Mouse (Mus musculus) urinary bladder, postnatal 25 days (tissue): ENCODE results near the gene Ddx39b.
"Not testable (repeated sequence)": the region's sequence is repeated elsewhere in the genome, so short reads cannot be mapped to it uniquely, and the experiment has no call there.

Experiments
- DNase-seq: peaks from one replicate; pipeline ENCODE4 v3.0.0; 2022; ENCODE audit warnings: low spot score

Gene Ddx39b

GRCm38 (mm10) chr17:35262664-35263522, 21.3 kb downstream of the Ddx39b start, which contains the start of gene H2-D1:
H2-D1 (plus strand) TSS chr17:35262730.
- peak; percentile 100 for DNase-seq

DNA sequence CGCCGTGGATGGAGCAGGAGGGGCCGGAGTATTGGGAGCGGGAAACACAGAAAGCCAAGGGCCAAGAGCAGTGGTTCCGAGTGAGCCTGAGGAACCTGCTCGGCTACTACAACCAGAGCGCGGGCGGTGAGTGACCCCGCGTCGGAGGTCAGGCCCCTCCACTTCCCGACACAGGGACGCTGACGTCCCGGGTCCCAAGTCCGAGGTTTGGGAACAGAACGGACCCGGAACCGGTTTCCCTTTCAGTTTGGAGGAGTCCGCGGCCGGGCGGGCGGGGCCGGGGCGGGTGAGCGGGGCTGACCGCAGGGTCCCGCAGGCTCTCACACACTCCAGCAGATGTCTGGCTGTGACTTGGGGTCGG, 22.0 kb downstream of the Ddx39b start:
- DNase-seq, result no peak

DNA sequence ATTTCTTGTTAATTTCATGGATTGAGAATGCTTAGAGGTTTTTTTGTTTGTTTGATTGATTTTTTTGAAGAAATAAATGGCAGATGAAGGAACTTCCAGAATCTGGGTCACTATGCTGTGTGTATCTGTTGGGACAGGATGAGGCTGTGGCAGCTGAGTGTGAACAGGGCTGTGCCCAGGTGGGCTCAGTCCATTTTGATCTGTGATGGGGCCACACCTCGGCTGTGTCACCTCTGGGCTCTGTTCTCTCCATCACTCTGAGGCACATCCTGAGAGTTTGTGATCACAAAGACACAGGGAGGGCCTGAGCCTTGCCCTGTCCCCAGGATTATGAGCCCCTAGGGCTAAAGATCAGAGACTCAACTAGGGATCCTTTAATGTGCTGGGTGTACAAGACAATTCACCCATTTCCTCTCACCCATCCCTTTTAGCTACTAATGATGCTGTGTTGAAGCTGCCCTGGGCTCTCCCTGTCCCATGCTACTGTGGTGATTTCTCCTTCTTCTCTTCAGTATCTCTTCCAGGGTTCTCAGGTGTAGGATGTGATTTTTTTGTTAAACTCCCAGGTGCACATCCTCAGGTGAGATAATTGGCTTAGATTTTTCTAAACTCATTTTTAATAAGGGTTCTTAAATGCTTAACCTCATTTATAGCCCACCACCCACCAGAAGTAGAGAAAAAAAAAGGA, 26.0 kb downstream of the Ddx39b start:
- no peak for DNase-seq

GRCm38 (mm10) chr17:35269653-35270347, 28.3 kb downstream of the Ddx39b start:
- no peak for DNase-seq

GRCm38 (mm10) chr17:35272249-35272648, 30.7 kb downstream of the Ddx39b start:
- DNase-seq, result no peak

GRCm38 (mm10) chr17:35274770-35275169, 33.2 kb downstream of the Ddx39b start:
- peak; percentile 92 for DNase-seq

DNA sequence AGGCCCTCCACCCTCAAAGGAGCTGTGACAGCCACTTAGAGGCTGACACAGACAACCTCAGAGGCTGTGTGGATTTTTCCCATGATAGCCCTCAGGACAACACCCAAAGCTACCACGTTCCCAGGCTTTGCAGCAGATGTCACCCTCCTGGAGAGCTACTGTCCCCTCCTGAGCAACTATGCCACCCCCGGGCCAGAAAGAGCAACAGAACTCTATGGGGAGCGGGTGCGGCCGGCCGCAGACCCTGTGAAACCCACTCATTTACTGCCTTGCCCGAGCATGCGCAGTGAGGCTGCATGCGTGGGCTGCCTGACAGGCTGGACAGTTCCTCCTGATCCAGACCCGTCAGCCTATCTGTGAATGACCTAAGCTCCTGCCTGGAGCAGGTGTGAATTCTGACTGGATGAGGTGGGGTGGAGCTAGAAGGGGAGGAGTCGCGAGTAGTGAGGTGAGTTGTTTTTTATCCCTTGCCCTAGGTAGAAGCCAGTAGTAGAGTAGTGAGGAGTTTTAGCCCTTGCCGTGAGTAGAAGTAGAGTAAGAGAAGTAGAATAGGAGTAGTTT, 34.8 kb downstream of the Ddx39b start:
- no peak for DNase-seq

DNA sequence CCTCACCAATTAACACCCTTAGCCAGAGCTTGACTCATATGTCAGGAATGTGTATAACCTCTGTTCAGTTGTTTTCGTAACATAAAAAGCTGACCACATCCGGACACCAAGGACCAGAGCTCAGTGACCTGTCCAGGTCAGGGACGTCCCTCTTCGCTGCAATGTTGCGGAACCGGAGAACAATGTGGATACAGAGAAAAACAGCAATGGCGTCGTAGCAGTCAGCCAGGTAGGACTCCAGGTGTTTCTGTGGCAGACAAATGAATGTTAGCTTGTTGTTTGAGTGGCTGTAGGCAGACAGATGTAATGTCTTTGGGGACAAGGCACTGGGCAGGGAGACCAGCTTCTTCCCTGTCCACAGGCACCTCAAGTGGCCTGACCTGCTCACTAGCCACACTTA, 36.5 kb downstream of the Ddx39b start:
- no peak for DNase-seq

- DNase-seq, result no peak
These were observed 37.6 kb downstream of the Ddx39b start for GRCm38 (mm10) chr17:35278957-35279688.

GRCm38 (mm10) chr17:35280276-35280675, 38.7 kb downstream of the Ddx39b start:
- no peak for DNase-seq

DNA sequence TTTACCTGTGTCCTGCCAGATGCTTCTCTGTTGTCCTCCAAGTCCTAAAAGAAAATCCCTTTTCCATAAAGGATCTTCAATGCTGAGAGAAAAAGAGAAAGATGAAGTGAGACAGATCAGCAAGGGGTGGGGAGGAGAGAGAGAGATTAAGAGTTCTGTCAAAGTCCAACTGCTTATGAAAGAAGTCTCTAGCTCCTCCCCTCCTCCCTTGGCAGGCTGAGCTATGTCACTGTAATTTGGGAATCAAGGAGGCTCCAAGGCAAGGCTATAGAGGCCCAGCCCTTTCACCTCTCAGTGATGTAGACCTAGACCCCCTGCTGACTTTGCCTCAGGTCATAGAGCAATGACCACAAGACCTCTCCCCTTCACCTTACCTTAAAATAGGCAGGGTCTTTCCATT, 43.9 kb downstream of the Ddx39b start:
- no peak for DNase-seq

DNA sequence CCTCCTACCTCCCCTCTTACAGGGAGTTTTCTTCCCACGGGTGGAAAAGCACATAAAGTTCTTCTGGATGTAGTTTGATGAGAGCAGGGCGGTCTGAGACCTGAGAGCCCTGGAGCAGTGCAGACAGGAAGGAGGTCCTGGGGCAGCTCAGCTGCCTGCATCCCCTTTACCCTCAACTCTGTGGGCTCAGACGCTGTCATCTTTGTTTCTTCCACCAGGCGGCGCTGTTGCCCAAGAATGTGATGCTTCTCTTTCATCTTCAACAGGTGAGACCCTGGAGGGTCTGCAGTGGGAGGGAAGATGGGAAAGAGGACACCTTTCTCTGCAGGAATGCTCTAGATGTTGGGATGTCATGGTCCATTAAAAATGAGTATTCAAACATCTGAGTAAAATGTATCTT, 54.2 kb downstream of the Ddx39b start:
- peak; percentile 63 for DNase-seq

- not testable (repeated sequence) for DNase-seq
These were observed 58.9 kb downstream of the Ddx39b start for GRCm38 (mm10) chr17:35300261-35300945.

DNA sequence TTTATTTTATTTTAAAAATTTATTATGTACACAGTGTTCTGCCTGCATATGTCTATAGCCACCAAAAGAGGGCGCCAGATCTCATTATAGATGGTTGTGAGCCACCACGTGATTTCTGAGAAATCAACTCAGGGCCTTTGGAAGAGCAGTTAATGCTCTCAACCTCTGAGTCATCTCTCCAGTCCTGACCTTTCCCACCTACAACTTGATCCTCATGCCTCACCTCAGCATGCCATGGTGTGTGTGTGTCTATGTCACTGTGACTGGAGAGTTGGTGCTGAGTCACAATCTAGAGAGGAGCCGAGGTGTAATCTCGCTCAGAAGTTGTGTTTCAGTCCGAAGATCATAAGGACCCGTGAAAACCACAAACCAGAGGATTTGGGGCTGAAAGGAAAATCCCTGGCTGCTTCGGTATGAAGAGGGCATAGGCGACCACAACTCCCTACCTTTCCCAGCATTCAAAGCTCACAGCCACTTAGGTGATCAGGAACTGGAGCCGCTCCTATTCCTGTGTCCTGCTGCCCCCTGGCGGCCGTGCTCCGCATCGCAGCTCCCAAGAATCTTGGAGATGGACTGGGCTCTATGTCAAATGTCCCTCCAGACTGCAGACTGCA, 60.2 kb downstream of the Ddx39b start:
- peak; percentile 98 for DNase-seq

- no peak for DNase-seq
These were observed 61.7 kb downstream of the Ddx39b start for GRCm38 (mm10) chr17:35303271-35303670.
